Mouse (Mus musculus): ENCODE measurements around the gene Acot2. TPM values are rescaled to one million over a fixed set of nuclear protein-coding genes. Genes with fewer than 3 reads are reported as not detected.
"Not testable (repeated sequence)": the region's sequence is repeated elsewhere in the genome, so short reads cannot be mapped to it uniquely, and the experiment has no call there.

Acot2 gene
- 64.8 and 71.9 TPM in 2 replicates for polyA plus RNA-seq (2015; fragmentation: Nextera tagmentation; extraction: Ambion mirVana)

DNA sequence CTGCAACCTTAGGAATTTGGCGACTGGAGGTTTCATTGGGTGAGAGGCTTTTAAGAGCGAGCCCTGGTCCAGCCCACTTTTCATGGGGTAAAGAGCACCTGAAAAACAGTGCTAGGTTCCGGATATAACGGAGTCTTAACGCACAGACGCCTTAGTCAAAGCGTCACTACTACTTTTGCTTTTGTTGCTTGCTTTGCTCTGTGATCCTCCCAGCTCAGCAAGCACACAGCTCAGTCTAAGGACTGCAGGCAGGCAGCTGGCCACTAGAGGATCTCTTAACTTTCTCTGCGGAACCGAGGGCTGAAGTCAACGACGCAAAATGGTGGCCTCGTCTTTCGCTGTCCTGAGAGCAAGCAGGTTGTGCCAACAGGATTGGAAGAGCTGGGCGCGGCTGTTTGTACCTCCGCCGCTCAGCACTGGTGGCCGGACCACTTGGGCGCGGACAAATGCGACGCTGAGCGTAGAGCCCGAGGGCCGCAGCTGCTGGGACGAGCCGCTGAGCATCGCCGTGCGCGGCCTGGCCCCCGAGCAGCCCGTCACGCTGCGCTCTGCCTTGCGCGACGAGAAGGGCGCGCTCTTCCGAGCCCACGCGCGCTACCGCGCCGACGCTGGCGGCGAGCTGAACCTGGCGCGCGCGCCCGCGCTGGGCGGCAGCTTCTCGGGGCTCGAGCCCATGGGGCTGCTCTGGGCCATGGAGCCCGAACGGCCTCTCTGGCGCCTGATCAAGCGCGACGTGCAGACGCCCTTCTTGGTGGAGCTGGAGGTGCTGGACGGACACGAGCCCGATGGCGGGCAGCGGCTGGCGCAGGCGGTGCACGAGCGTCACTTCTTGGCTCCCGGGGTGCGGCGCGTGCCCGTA, at the start of gene Acot2:
TSS of gene Acot2 (plus strand) at position 279 of the 859 bp plus-strand sequence.
- Histone ChIP-seq H3K9ac (ENCODE audit: low read depth, low read length) (peak within 1 kb of the TSS; percentile 92), H3K36me3 (ENCODE audit: insufficient read depth, low read length) (no peaks in the 10 kb centered on the region), H3K27me3 (ENCODE audit: insufficient read depth, low read length) (no peaks in the 10 kb centered on the region), H3K4me3 (replicated peaks; ENCODE audit: low read depth, low read length) (peak within 1 kb of the TSS; percentile 60), H3K4me2 (ENCODE audit: low read length) (peak within 1 kb of the TSS; percentile 67), H3K9me3 (replicated peaks; ENCODE audit: low read length) (no peaks in the 10 kb centered on the region), H3K4me1 (replicated peaks; ENCODE audit: insufficient read depth, low read length) (0 out of 2 replicates have a peak, but pooled peaks cover 5% of the 10 kb centered on the region), H3K27ac (peak within 1 kb of the TSS; percentile 98)
- WGBS = under 1% methylated on average over 79 of the region's 80 CpGs
- ATAC-seq (replicated peaks; ENCODE audit: low FRiP score, low read depth) (peak; percentile 88), DNase-seq (ENCODE audit: low spot score) (peak; percentile 97)
- TF ChIP-seq CTCF (IDR thresholded peaks at IDR 0.05; ENCODE audit: low read depth) = peak; percentile 71

DNA sequence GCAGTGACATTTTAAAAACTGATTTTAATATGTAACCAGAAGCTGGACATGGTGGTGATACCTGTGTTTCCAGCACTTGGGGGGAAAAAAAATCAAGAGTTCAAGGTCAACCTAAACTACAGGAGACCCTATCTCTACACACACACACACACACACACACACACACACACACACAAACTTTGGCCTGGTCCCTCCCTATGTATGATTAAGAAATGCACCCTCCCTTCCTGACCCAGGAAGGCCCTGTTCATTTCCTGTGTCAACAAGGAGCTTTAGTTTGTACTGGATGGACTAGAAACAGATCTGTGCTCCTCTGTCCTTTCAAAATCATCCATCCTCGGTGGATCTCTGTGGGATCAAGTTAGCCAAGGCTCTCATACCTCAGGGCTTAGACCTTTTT, 49.1 kb upstream of the Acot2 start:
- not testable (repeated sequence) for H3K36me3 ChIP-seq (ENCODE audit: insufficient read depth, low read length); H3K9ac ChIP-seq (ENCODE audit: low read depth, low read length); H3K4me1 ChIP-seq (replicated peaks; ENCODE audit: insufficient read depth, low read length); H3K4me3 ChIP-seq (replicated peaks; ENCODE audit: low read depth, low read length); H3K9me3 ChIP-seq (replicated peaks; ENCODE audit: low read length); H3K27me3 ChIP-seq (ENCODE audit: insufficient read depth, low read length); H3K4me2 ChIP-seq (ENCODE audit: low read length); H3K27ac ChIP-seq; DNase-seq (ENCODE audit: low spot score); ATAC-seq (replicated peaks; ENCODE audit: low FRiP score, low read depth)
- WGBS = 30% methylated on average over 1 of the region's 1 CpGs

DNA sequence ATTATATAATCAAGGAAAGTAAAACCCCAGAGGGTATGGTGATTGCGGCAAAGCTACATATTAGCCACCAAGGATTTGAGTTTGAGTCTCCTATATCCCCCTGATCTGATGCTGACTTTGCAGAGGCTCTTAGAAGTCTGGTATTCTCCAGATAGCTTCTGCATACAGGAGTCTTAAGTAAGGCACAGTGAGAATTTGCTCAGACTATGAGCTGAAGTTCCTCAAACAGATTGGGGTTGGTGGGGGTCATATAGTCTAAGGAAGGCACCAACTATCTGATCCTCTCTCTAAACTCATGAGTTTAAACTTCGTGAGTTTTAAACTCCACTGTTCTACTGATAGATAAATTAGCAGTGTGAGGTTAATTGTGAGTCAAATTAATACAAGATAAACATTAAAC, 48.3 kb upstream of the Acot2 start:
- H3K36me3 ChIP-seq (ENCODE audit: insufficient read depth, low read length) = no peaks in the 10 kb centered on the region
- no peaks in the 10 kb centered on the region for H3K4me1 ChIP-seq (replicated peaks; ENCODE audit: insufficient read depth, low read length)
- TF ChIP-seq CTCF (IDR thresholded peaks at IDR 0.05; ENCODE audit: low read depth) = no peak
- no peaks in the 10 kb centered on the region for H3K27me3 ChIP-seq (ENCODE audit: insufficient read depth, low read length)
- H3K27ac ChIP-seq = no peak overlapping the region
- DNase-seq (ENCODE audit: low spot score) (no peak), ATAC-seq (replicated peaks; ENCODE audit: low FRiP score, low read depth) (no peak)
- H3K9ac ChIP-seq (ENCODE audit: low read depth, low read length) = no peak overlapping the region
- 81% methylated on average over 2 of the region's 2 CpGs for WGBS
- H3K9me3 ChIP-seq (replicated peaks; ENCODE audit: low read length) = no peaks in the 10 kb centered on the region
- H3K4me3 ChIP-seq (replicated peaks; ENCODE audit: low read depth, low read length) = no peak overlapping the region
- no peak overlapping the region for H3K4me2 ChIP-seq (ENCODE audit: low read length)

DNA sequence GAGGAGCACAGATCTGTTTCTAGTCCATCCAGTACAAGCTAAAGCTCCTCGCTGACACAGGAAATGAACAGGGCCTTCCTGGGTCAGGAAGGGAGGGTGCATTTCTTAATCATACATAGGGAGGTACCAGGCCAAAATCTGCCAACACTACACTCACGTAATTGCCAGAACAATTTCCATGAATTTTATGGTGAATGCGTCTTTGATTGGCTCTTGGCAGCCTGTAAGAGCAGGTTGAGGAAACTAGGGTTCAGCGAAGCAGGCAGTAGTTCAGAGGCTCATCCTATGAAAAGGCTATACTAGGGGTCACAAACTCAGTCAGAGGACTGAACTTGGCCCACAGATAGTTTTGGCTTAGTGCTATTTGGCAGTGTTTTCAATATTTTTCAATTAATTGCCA, 47.6 kb upstream of the Acot2 start:
- no peak for DNase-seq (ENCODE audit: low spot score)
- WGBS = 61% methylated on average over 4 of the region's 4 CpGs

DNA sequence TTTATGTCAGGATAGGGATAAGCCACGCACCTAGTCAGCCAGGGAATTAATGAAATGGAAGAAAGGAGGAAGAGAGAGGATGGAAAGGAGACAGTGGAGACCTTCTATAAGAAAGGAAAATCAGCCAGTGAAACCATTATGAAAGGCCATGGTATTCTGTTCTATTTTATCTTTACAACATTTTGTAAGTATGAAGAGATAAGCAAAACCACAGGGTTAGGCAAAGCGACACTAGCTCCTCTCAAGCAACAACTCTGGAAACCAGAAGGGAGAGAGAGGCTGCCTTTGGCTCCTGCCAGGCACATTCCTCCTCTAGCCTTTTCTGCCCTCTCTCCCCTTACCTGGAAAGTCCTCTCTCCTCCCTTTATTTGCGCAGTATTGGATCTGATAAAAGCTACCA, 45.7 kb upstream of the Acot2 start:
- no peaks in the 10 kb centered on the region for H3K36me3 ChIP-seq (ENCODE audit: insufficient read depth, low read length)
- no peak overlapping the region for H3K9ac ChIP-seq (ENCODE audit: low read depth, low read length)
- no peak overlapping the region for H3K4me3 ChIP-seq (replicated peaks; ENCODE audit: low read depth, low read length)
- no peaks in the 10 kb centered on the region for H3K27me3 ChIP-seq (ENCODE audit: insufficient read depth, low read length)
- H3K4me2 ChIP-seq (ENCODE audit: low read length) = no peak overlapping the region
- ATAC-seq (replicated peaks; ENCODE audit: low FRiP score, low read depth) (no peak), DNase-seq (ENCODE audit: low spot score) (no peak)
- H3K4me1 ChIP-seq (replicated peaks; ENCODE audit: insufficient read depth, low read length) = no peaks in the 10 kb centered on the region
- no peak overlapping the region for H3K27ac ChIP-seq
- WGBS = 71% methylated on average over 3 of the region's 3 CpGs
- TF ChIP-seq CTCF (IDR thresholded peaks at IDR 0.05; ENCODE audit: low read depth) = no peak
- no peaks in the 10 kb centered on the region for H3K9me3 ChIP-seq (replicated peaks; ENCODE audit: low read length)

More for the DNA sequence above, 47.6 kb upstream of the Acot2 start:
- Histone ChIP-seq H3K4me1 (replicated peaks; ENCODE audit: insufficient read depth, low read length) (no peaks in the 10 kb centered on the region), H3K9me3 (replicated peaks; ENCODE audit: low read length) (no peaks in the 10 kb centered on the region), H3K27ac (no peak overlapping the region), H3K27me3 (ENCODE audit: insufficient read depth, low read length) (no peaks in the 10 kb centered on the region), H3K9ac (ENCODE audit: low read depth, low read length) (no peak overlapping the region), H3K36me3 (ENCODE audit: insufficient read depth, low read length) (no peaks in the 10 kb centered on the region), H3K4me2 (ENCODE audit: low read length) (no peak overlapping the region), H3K4me3 (replicated peaks; ENCODE audit: low read depth, low read length) (no peak overlapping the region)
- ATAC-seq (replicated peaks; ENCODE audit: low FRiP score, low read depth) = no peak
- no peak for TF ChIP-seq CTCF (IDR thresholded peaks at IDR 0.05; ENCODE audit: low read depth)

DNA sequence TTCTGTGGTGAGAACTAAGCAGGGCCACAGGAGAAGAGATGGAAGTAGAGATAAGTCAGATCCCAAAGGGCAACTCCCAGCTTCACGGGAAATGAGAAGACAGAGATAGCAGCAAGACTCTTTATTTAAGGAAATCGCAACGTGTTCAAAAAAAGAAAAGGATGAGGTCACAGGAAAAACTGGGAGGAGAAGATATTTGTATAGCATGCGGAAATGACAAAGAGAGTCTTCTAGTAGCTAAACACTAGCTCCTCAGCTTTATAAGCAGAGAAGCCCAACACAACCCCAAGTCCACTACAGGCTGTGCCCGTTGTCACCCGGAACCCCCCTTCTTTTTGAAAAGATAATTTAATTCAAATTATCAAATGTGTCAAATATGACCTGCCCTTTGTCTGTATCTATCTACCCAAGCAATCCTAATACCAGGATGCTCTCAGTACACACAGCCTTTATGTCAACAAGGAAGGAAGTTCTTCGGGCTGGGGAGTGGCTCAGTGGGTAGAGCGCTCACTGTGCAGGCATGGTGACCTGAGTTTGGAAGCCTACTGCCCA, 40.3 kb upstream of the Acot2 start:
- H3K27ac ChIP-seq = no peak overlapping the region
- WGBS = 72% methylated on average over 8 of the region's 8 CpGs

More for the DNA sequence above, 40.3 kb upstream of the Acot2 start:
- DNase-seq (ENCODE audit: low spot score) (peak; percentile 56), ATAC-seq (replicated peaks; ENCODE audit: low FRiP score, low read depth) (no peak)
- no peak for TF ChIP-seq CTCF (IDR thresholded peaks at IDR 0.05; ENCODE audit: low read depth)
- Histone ChIP-seq H3K36me3 (ENCODE audit: insufficient read depth, low read length) (no peaks in the 10 kb centered on the region), H3K4me1 (replicated peaks; ENCODE audit: insufficient read depth, low read length) (0 out of 2 replicates have a peak, but pooled peaks cover 9% of the 10 kb centered on the region), H3K9ac (ENCODE audit: low read depth, low read length) (no peak overlapping the region), H3K27me3 (ENCODE audit: insufficient read depth, low read length) (no peaks in the 10 kb centered on the region), H3K4me2 (ENCODE audit: low read length) (no peak overlapping the region), H3K9me3 (replicated peaks; ENCODE audit: low read length) (no peaks in the 10 kb centered on the region), H3K4me3 (replicated peaks; ENCODE audit: low read depth, low read length) (no peak overlapping the region)

Measured in kidney, postnatal 0 days (tissue).